Mouse (Mus musculus) neutrophil, adult 65 days (primary cell): ENCODE results near the gene Dhx33. TPM values are rescaled to one million over a fixed set of nuclear protein-coding genes. Genes with fewer than 3 reads are reported as not detected.

ENCODE experiments used
- total RNA-seq: library from RNA; stranded (reverse); gene quantifications from 2 replicates; pipeline ENCODE4 v1.2.4, GENCODE M21; 2023

Dhx33 gene
- 4.6 and 8.7 TPM in 2 replicates for total RNA-seq

GRCm38 (mm10) chr11:71004316-71004773, at the start of gene Dhx33:
Gene Dhx33 (minus strand): TSS chr11:71004437.

GRCm38 (mm10) chr11:71033163-71033761, 29.0 kb upstream of the Dhx33 start, which contains the start of gene 6330403K07Rik:
Gene 6330403K07Rik (minus strand): TSS chr11:71033513.

GRCm38 (mm10) chr11:71019201-71020068, 15.2 kb upstream of the Dhx33 start, which contains the start of the genes Mis12 and Derl2:
Gene Mis12 (plus strand): TSS chr11:71019611.
Gene Derl2 (minus strand): TSS chr11:71019841.

GRCm38 (mm10) chr11:70982557-70983228, 21.5 kb downstream of the Dhx33 start, which contains the start of gene C1qbp:
Gene C1qbp (minus strand): TSS chr11:70983026.

GRCm38 (mm10) chr11:70969821-70970559, 34.2 kb downstream of the Dhx33 start, which contains the start of the genes Nup88 and Rpain:
Gene Nup88 (minus strand): TSS chr11:70969973.
Gene Rpain (plus strand): TSS chr11:70970213.

Other genes with a start within 250 kb of the Dhx33 start
- 0.25 and 0.28 TPM in 2 replicates for gene Zfp3, start 240.2 kb downstream of the Dhx33 start, total RNA-seq
- not detected in 2 replicates for gene Scimp, start 191.9 kb downstream of the Dhx33 start, total RNA-seq
- 10.5 and 15.3 TPM in 2 replicates for gene Rabep1, start 159.7 kb downstream of the Dhx33 start, total RNA-seq
- gene Nup88, start 34.5 kb downstream of the Dhx33 start, total RNA-seq, result 45.9 and 64.5 TPM in 2 replicates
- 17.5 and 26.9 TPM in 2 replicates for gene Rpain, start 34.2 kb downstream of the Dhx33 start, total RNA-seq
- 27.4 and 30.6 TPM in 2 replicates for gene C1qbp, start 21.4 kb downstream of the Dhx33 start, total RNA-seq
- gene Mis12, start 15.2 kb upstream of the Dhx33 start, total RNA-seq, result 9.4 and 10.6 TPM in 2 replicates
- 25.7 and 29.8 TPM in 2 replicates for gene Derl2, start 15.4 kb upstream of the Dhx33 start, total RNA-seq
- not detected in 2 replicates for gene 6330403K07Rik, start 29.1 kb upstream of the Dhx33 start, total RNA-seq
- 8.0 and 8.7 TPM in 2 replicates for gene Nlrp1a, start 140.3 kb upstream of the Dhx33 start, total RNA-seq
- 5.7 and 7.9 TPM in 2 replicates for gene Nlrp1b, start 226.3 kb upstream of the Dhx33 start, total RNA-seq